Mouse (Mus musculus) erythroblast, embryonic 14.5 days (primary cell): ENCODE results near the gene Acrbp.

Experiments used
- GATA1 ChIP-seq: IDR thresholded peaks from 2 replicates; pipeline ENCODE4 v1.6.1; 2012; ENCODE audit warnings: low read length, inconsistent platforms, mixed read lengths
- TAL1 ChIP-seq: IDR thresholded peaks from 3 replicates; pipeline ENCODE4 v1.6.1; 2012; ENCODE audit warnings: low read length, inconsistent platforms, mixed read lengths

DNA sequence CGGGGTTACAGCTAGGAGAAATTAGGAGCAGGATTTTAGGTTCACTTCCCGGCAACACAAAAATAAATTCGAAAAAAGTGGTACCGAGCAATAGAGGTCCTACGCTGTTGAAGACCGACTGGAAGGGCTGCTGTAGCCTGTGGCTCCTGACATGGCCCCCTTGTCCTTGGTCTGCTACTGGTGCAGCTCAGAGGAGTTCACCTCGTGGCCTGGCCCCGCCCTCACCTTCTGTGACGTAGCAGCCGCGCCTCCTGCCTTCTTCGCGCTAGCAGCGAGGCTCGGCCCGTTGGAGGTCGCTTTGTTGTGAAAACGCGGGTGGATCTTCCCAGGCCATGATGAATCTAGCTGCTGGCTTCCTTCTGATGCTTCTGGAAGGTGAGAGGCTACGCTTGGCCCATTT is at the start of gene Acrbp:
- no peak for TF ChIP-seq TAL1
- TF ChIP-seq GATA1: no peak
